Mouse (Mus musculus): ENCODE results near the gene Prss41. TPM values are rescaled to one million over a fixed set of nuclear protein-coding genes. Genes with fewer than 3 reads are reported as not detected.

Gene Prss41
- total RNA-seq, 1 experiment: 6.8 TPM

DNA sequence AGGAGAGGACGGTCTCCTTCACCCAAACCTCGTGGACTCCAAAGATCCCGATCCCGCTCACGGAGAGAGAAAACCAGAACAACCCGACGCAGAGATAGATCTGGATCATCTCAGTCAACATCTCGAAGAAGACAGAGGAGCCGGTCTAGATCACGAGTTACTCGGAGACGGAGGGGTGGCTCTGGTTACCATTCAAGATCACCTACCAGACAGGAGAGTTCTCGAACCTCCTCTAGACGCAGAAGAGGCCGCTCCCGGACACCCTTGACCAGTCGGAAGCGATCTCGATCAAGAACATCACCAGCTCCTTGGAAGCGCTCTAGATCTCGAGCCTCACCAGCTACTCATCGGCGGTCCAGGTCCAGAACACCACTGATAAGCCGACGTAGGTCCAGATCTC is 24.7 kb downstream of the Prss41 start:
- H3K9me3 ChIP-seq (ENCODE audit: control insufficient read depth, insufficient read depth, low read depth, low read length): peaks cover 44% of the 10 kb centered on the region
- peaks cover 0 to 18% of the 10 kb centered on the region in 2 experiments; a peak in 1 of 4 replicates for H3K4me1 ChIP-seq (ENCODE audit: control insufficient read depth in 2 of 2, insufficient read depth in 2 of 2, low read length in 2 of 2, poor library complexity in 1 of 2)
- DNase-seq (ENCODE audit: low read depth, low spot score): no peak
- no peak overlapping the region for H3K27ac ChIP-seq (ENCODE audit: insufficient read depth, low read depth, low read length, poor library complexity, severe bottlenecking)
- in situ Hi-C loops (cut with MboI; ENCODE audit: low sequenced_read_pairs in 2 of 2, unreplicated experiment in 2 of 2): no loop called here
- H3K36me3 ChIP-seq (ENCODE audit: control insufficient read depth, insufficient read depth, low read length, poor library complexity, severe bottlenecking): peaks cover 92% of the 10 kb centered on the region
- TF ChIP-seq HCFC1 (IDR thresholded peaks at IDR 0.05; ENCODE audit: borderline replicate concordance, insufficient read depth, low read length) (no peak), ZC3H11A (IDR thresholded peaks at IDR 0.05; ENCODE audit: borderline replicate concordance, low read depth, low read length) (no peak), CHD2 (IDR thresholded peaks at IDR 0.05; ENCODE audit: low read depth, low read length) (no peak), MAFK (IDR thresholded peaks at IDR 0.05; ENCODE audit: insufficient read depth, low read depth, low read length) (no peak), ZNF384 (IDR thresholded peaks at IDR 0.05; ENCODE audit: low read depth, low read length) (no peak)
- H3K4me3 ChIP-seq (ENCODE audit: insufficient read depth in 1 of 2, low read depth in 1 of 2, low read length in 2 of 2, poor library complexity in 1 of 2, severe bottlenecking in 1 of 2): no peak overlapping the region
- H3K9ac ChIP-seq (ENCODE audit: insufficient read depth, low read depth, low read length, poor library complexity, severe bottlenecking): no peak overlapping the region

DNA sequence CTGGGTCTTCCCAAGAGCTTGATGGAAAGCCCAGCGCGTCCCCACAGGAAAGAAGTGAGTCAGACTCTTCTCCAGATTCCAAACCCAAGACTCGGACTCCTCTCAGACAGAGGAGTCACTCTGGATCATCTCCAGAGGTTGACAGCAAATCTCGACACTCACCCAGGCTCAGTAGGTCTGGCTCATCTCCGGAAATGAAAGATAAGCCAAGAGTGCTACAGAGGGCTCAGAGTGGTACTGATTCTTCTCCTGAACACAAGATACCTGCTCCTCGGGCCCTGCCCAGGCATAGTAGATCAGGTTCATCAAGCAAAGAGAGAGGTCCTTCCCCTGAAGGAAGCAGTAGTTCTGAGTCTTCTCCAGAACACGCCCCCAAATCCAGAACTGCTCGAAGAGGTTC is 25.4 kb downstream of the Prss41 start:
- Histone ChIP-seq H3K9ac (ENCODE audit: insufficient read depth, low read depth, low read length, poor library complexity, severe bottlenecking) (no peak overlapping the region), H3K36me3 (ENCODE audit: control insufficient read depth, insufficient read depth, low read length, poor library complexity, severe bottlenecking) (peaks cover 93% of the 10 kb centered on the region), H3K9me3 (ENCODE audit: control insufficient read depth, insufficient read depth, low read depth, low read length) (peaks cover 49% of the 10 kb centered on the region), H3K4me3 (ENCODE audit: insufficient read depth in 1 of 2, low read depth in 1 of 2, low read length in 2 of 2, poor library complexity in 1 of 2, severe bottlenecking in 1 of 2) (no peak overlapping the region), H3K4me1 (ENCODE audit: control insufficient read depth in 2 of 2, insufficient read depth in 2 of 2, low read length in 2 of 2, poor library complexity in 1 of 2) (peaks cover 0 to 18% of the 10 kb centered on the region in 2 experiments; a peak in 1 of 4 replicates), H3K27ac (ENCODE audit: insufficient read depth, low read depth, low read length, poor library complexity, severe bottlenecking) (no peak overlapping the region)
- in situ Hi-C loops (cut with MboI; ENCODE audit: low sequenced_read_pairs in 2 of 2, unreplicated experiment in 2 of 2): no loop called here
- TF ChIP-seq ZC3H11A (IDR thresholded peaks at IDR 0.05; ENCODE audit: borderline replicate concordance, low read depth, low read length) (no peak), ZNF384 (IDR thresholded peaks at IDR 0.05; ENCODE audit: low read depth, low read length) (no peak), MAFK (IDR thresholded peaks at IDR 0.05; ENCODE audit: insufficient read depth, low read depth, low read length) (no peak), HCFC1 (IDR thresholded peaks at IDR 0.05; ENCODE audit: borderline replicate concordance, insufficient read depth, low read length) (no peak), CHD2 (IDR thresholded peaks at IDR 0.05; ENCODE audit: low read depth, low read length) (no peak)
- DNase-seq (ENCODE audit: low read depth, low spot score): no peak

DNA sequence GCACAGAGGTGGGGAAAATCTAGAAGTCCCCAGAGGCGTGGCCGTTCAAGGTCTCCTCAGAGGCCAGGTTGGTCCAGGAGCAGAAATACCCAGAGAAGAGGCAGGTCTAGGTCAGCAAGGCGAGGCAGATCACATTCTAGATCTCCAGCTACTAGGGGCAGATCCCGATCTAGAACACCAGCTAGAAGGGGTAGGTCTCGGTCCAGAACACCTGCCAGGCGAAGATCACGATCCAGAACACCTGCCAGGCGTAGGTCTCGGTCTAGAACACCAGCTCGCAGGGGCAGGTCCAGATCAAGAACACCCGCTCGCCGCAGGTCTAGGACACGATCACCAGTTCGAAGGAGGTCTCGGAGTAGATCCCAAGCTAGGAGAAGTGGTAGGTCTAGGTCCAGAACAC is 28.3 kb downstream of the Prss41 start:
- no peak overlapping the region for H3K4me3 ChIP-seq (ENCODE audit: insufficient read depth in 1 of 2, low read depth in 1 of 2, low read length in 2 of 2, poor library complexity in 1 of 2, severe bottlenecking in 1 of 2)
- H3K27ac ChIP-seq (ENCODE audit: insufficient read depth, low read depth, low read length, poor library complexity, severe bottlenecking): peak overlapping the region; percentile 8; the same call in 1 of the 2 replicates
- H3K9me3 ChIP-seq (ENCODE audit: control insufficient read depth, insufficient read depth, low read depth, low read length): peaks cover 59% of the 10 kb centered on the region
- DNase-seq (ENCODE audit: low read depth, low spot score): no peak
- in situ Hi-C loops (cut with MboI; ENCODE audit: low sequenced_read_pairs in 2 of 2, unreplicated experiment in 2 of 2): no loop called here
- no peak overlapping the region for H3K9ac ChIP-seq (ENCODE audit: insufficient read depth, low read depth, low read length, poor library complexity, severe bottlenecking)
- H3K4me1 ChIP-seq (ENCODE audit: control insufficient read depth in 2 of 2, insufficient read depth in 2 of 2, low read length in 2 of 2, poor library complexity in 1 of 2): no peaks in the 10 kb centered on the region
- no peak for TF ChIP-seq HCFC1 (IDR thresholded peaks at IDR 0.05; ENCODE audit: borderline replicate concordance, insufficient read depth, low read length)
- no peak for TF ChIP-seq ZNF384 (IDR thresholded peaks at IDR 0.05; ENCODE audit: low read depth, low read length)
- no peak for TF ChIP-seq MAFK (IDR thresholded peaks at IDR 0.05; ENCODE audit: insufficient read depth, low read depth, low read length)
- peaks cover 81% of the 10 kb centered on the region for H3K36me3 ChIP-seq (ENCODE audit: control insufficient read depth, insufficient read depth, low read length, poor library complexity, severe bottlenecking)

DNA sequence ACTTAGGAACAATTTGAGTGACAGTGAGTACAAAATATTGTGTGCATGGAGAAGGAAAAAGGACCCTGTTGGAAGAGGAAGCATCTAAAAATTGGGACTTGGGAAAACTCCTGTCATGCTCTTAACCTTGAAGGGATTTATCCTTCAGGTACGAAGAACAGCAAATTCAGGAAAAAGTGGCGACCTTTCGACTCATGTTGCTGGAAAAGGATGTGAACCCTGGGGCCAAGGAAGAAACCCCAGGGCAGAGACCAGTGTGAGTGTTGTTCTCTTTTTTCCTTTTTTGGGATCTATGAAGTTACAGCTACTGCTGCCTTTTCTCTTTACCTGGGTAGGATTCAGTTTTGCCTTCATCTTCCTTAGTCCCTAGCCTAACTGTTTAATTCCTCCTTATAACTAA is 36.1 kb downstream of the Prss41 start:
- peaks cover 5% of the 10 kb centered on the region for H3K9me3 ChIP-seq (ENCODE audit: control insufficient read depth, insufficient read depth, low read depth, low read length)
- peaks cover 42% of the 10 kb centered on the region for H3K36me3 ChIP-seq (ENCODE audit: control insufficient read depth, insufficient read depth, low read length, poor library complexity, severe bottlenecking)
- in situ Hi-C loops (cut with MboI; ENCODE audit: low sequenced_read_pairs in 2 of 2, unreplicated experiment in 2 of 2): no loop called here
- TF ChIP-seq ZNF384 (IDR thresholded peaks at IDR 0.05; ENCODE audit: low read depth, low read length) (no peak), HCFC1 (IDR thresholded peaks at IDR 0.05; ENCODE audit: borderline replicate concordance, insufficient read depth, low read length) (no peak), ZC3H11A (IDR thresholded peaks at IDR 0.05; ENCODE audit: borderline replicate concordance, low read depth, low read length) (no peak), CHD2 (IDR thresholded peaks at IDR 0.05; ENCODE audit: low read depth, low read length) (no peak), MAFK (IDR thresholded peaks at IDR 0.05; ENCODE audit: insufficient read depth, low read depth, low read length) (no peak)
- no peak overlapping the region for H3K9ac ChIP-seq (ENCODE audit: insufficient read depth, low read depth, low read length, poor library complexity, severe bottlenecking)
- H3K27ac ChIP-seq (ENCODE audit: insufficient read depth, low read depth, low read length, poor library complexity, severe bottlenecking): no peak overlapping the region
- no peak for DNase-seq (ENCODE audit: low read depth, low spot score)
- no peak overlapping the region for H3K4me3 ChIP-seq (ENCODE audit: insufficient read depth in 1 of 2, low read depth in 1 of 2, low read length in 2 of 2, poor library complexity in 1 of 2, severe bottlenecking in 1 of 2)
- H3K4me1 ChIP-seq (ENCODE audit: control insufficient read depth in 2 of 2, insufficient read depth in 2 of 2, low read length in 2 of 2, poor library complexity in 1 of 2): peaks cover 0 to 4% of the 10 kb centered on the region in 2 experiments; a peak in 2 of 4 replicates

DNA sequence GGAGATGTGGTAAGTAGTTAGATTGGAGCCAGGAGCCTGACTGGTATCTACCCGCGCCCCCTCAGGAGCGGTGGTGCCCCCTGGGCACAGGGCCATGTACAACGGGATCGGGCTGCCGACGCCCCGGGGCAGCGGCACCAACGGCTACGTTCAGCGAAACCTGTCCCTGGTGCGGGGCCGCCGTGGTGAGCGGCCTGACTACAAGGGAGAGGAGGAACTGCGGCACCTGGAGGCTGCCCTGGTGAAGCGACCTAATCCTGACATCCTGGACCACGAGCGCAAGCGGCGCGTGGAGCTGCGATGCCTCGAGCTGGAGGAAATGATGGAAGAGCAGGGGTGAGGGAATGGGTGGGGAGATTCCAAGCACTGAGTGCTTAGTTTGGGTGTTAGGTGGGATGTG is 37.1 kb downstream of the Prss41 start:
- Histone ChIP-seq H3K4me3 (ENCODE audit: insufficient read depth in 1 of 2, low read depth in 1 of 2, low read length in 2 of 2, poor library complexity in 1 of 2, severe bottlenecking in 1 of 2) (peak overlapping the region; percentile 20 to 72), H3K27ac (ENCODE audit: insufficient read depth, low read depth, low read length, poor library complexity, severe bottlenecking) (no peak overlapping the region), H3K4me1 (ENCODE audit: control insufficient read depth in 2 of 2, insufficient read depth in 2 of 2, low read length in 2 of 2, poor library complexity in 1 of 2) (peaks cover 0 to 4% of the 10 kb centered on the region in 2 experiments; a peak in 2 of 4 replicates), H3K36me3 (ENCODE audit: control insufficient read depth, insufficient read depth, low read length, poor library complexity, severe bottlenecking) (peaks cover 35% of the 10 kb centered on the region), H3K9me3 (ENCODE audit: control insufficient read depth, insufficient read depth, low read depth, low read length) (no peaks in the 10 kb centered on the region), H3K9ac (ENCODE audit: insufficient read depth, low read depth, low read length, poor library complexity, severe bottlenecking) (peak overlapping the region; percentile 68)
- no peak for DNase-seq (ENCODE audit: low read depth, low spot score)
- TF ChIP-seq ZC3H11A (IDR thresholded peaks at IDR 0.05; ENCODE audit: borderline replicate concordance, low read depth, low read length) (no peak), ZNF384 (IDR thresholded peaks at IDR 0.05; ENCODE audit: low read depth, low read length) (no peak), CHD2 (IDR thresholded peaks at IDR 0.05; ENCODE audit: low read depth, low read length) (no peak), HCFC1 (IDR thresholded peaks at IDR 0.05; ENCODE audit: borderline replicate concordance, insufficient read depth, low read length) (no peak), MAFK (IDR thresholded peaks at IDR 0.05; ENCODE audit: insufficient read depth, low read depth, low read length) (no peak)
- in situ Hi-C loops (cut with MboI; ENCODE audit: low sequenced_read_pairs in 2 of 2, unreplicated experiment in 2 of 2): no loop called here

All from ES-E14 (cell line).